Mouse (Mus musculus) liver, adult 2 months (tissue): Measurements from ENCODE around the gene Ect2l.

Source experiments
- CTCF ChIP-seq: fragments of 200-500 bp; IDR thresholded peaks from 2 replicates; pipeline ENCODE4 v1.5.1; 2011; ENCODE audit warnings: low read depth, low read length, control low read depth
- POLR2A ChIP-seq: fragments of 200-500 bp; IDR thresholded peaks from 2 replicates; pipeline ENCODE4 v1.6.1; 2011; ENCODE audit warnings: low read length, control low read depth; ENCODE audit not compliant: insufficient read depth; ENCODE audit errors: extremely low read depth

- no peak for TF ChIP-seq CTCF
- TF ChIP-seq POLR2A: no peak
Observed at GRCm38 (mm10) chr10:18110940-18111339, 99.8 kb downstream of the Ect2l start.
